Mouse (Mus musculus) bone marrow, adult 2 months (tissue): ENCODE data around the gene Otud7b.

Experiments used
- CTCF ChIP-seq: fragments of 200-500 bp; IDR thresholded peaks from 2 replicates; pipeline ENCODE4 v1.5.1; 2011; ENCODE audit warnings: low read length, control low read depth; ENCODE audit not compliant: control insufficient read depth, insufficient read depth
- POLR2A ChIP-seq: fragments of 200-500 bp; IDR thresholded peaks from 2 replicates; pipeline ENCODE4 v1.6.1; 2011; ENCODE audit warnings: low read depth, mild to moderate bottlenecking, control low read depth, low read length, borderline replicate concordance; ENCODE audit not compliant: control insufficient read depth

DNA sequence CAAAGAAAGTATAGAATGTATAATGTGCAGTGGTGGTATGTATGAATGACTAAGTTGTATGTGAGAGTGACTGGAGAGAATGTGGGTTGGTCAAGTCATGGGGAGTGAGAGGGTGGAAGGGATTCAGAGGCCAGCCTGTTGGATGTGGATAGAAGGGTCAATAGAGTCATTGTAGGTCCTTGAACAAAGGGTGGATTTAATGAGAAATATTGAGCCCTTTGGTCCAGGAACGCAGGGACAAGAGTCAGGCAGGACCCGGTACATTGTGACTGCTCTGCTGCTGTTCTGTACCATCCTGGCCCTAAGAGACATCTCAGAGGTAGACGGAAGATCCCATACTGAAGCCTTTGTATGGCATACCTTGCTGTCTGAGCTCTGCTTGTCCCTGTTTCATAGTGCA lies 4.0 kb downstream of the Otud7b start:
- TF ChIP-seq CTCF (no peak), POLR2A (no peak)
